ENCODE assay signal across 22 mouse cellular contexts in genomic region chr5:74847824-74848223, GRCm38 (mm10).
A peak's percentile ranks its signal among the peaks of the same experiment; 100 is the strongest.
DNase-seq lines count a peak whose midpoint lies in the region; ATAC-seq and TF ChIP-seq lines count a peak whose summit lies in the region.
"Had no signal": no experiment of that assay in that cellular context is flagged by ENCODE, and none has a peak within 500 bp of the region (broad histone marks: within the 10 kb centered on the region; RNA-seq: fewer than 3 reads in every experiment).

No protein-coding gene starts in this region.

- peak; percentile 73; the same call in 1 of the 2 replicates for ATAC-seq in lung, embryonic 14.5 days (ENCODE audit: insufficient read depth)
- peak; percentile 44 for ATAC-seq in limb, embryonic 14.5 days (ENCODE audit: low FRiP score, low read depth)
- no peak for ATAC-seq in megakaryocyte-erythroid progenitor cell, adult 5-6 weeks (replicated peaks; ENCODE audit: low FRiP score, low TSS enrichment, poor library complexity, severe bottlenecking)
- ATAC-seq: forebrain, embryonic 13.5 days had no signal

- H3K9ac ChIP-seq in lung, embryonic 14.5 days, result no peak overlapping the region
- H3K9ac ChIP-seq in limb, embryonic 14.5 days (ENCODE audit: low read depth, low read length, severe bottlenecking), result no peak overlapping the region
- H3K9ac ChIP-seq: forebrain, embryonic 13.5 days; heart, embryonic 13.5 days; hindbrain, embryonic 15.5 days; liver, embryonic 14.5 days had no signal

- H3K4me1 ChIP-seq in lung, embryonic 14.5 days (ENCODE audit: insufficient read depth), result 0 out of 2 replicates have a peak, but pooled peaks cover 6% of the 10 kb centered on the region
- H3K4me1 ChIP-seq in limb, embryonic 14.5 days (ENCODE audit: control insufficient read depth, insufficient read depth, low read length), result no peaks in the 10 kb centered on the region
- H3K4me1 ChIP-seq: forebrain, embryonic 13.5 days; heart, embryonic 13.5 days; hindbrain, embryonic 15.5 days; midbrain, embryonic 10.5 days had no signal

- TF ChIP-seq POLR2A in limb, embryonic 14.5 days (IDR thresholded peaks at IDR 0.05; ENCODE audit: borderline replicate concordance, extremely low read depth, insufficient read depth, insufficient read length), result no peak

- DNase-seq in lung, embryonic 14.5 days, result peak; percentile 73
- DNase-seq in lung, postnatal 14 days, result no peak
- DNase-seq in limb, embryonic 14.5 days (ENCODE audit: low spot score), result no peak
- peak; percentile 37 for DNase-seq in mesoderm, embryonic 11.5 days (ENCODE audit: low read depth, low spot score)
- no peak for DNase-seq in Muller cell, postnatal 12 days (ENCODE audit: inconsistent ontology term)
- DNase-seq in natural killer cell, adult 2 months (ENCODE audit: low spot score in 2 of 2), result no peak
- DNase-seq: adrenal gland, postnatal 36 days; cerebellum, adult 11-12 months; gastrocnemius, postnatal 10 days; heart, postnatal 4 days; kidney, adult 2 months; kidney, postnatal 10 days; retina, postnatal 1 day; thymus, postnatal 14 days had no signal

- 26% methylated on average over 6 of the region's 6 CpGs for WGBS in lung, embryonic 14.5 days
- 55% methylated on average over 6 of the region's 6 CpGs for WGBS in limb, embryonic 14.5 days

- peak overlapping the region; percentile 56; the same call in 1 of the 2 replicates for H3K27ac ChIP-seq in lung, embryonic 14.5 days (ENCODE audit: low read depth)
- no peak overlapping the region for H3K27ac ChIP-seq in limb, embryonic 14.5 days (replicated peaks; ENCODE audit: low read depth, low read length)
- H3K27ac ChIP-seq: forebrain, embryonic 13.5 days; heart, embryonic 13.5 days; hindbrain, embryonic 15.5 days; layer of hippocampus, adult 2 months; liver, embryonic 14.5 days; midbrain, embryonic 10.5 days had no signal

- no peaks in the 10 kb centered on the region for H3K9me3 ChIP-seq in lung, embryonic 14.5 days (ENCODE audit: low read depth, low read length)
- no peaks in the 10 kb centered on the region for H3K9me3 ChIP-seq in limb, embryonic 14.5 days (ENCODE audit: control insufficient read depth, low read length)
- H3K9me3 ChIP-seq: forebrain, embryonic 13.5 days; heart, embryonic 13.5 days; hindbrain, embryonic 15.5 days; midbrain, embryonic 10.5 days had no signal

- no peak overlapping the region for H3K4me3 ChIP-seq in lung, embryonic 14.5 days (ENCODE audit: low read depth, low read length)
- no peak overlapping the region for H3K4me3 ChIP-seq in limb, embryonic 14.5 days (replicated peaks; ENCODE audit: low read length)
- H3K4me3 ChIP-seq: erythroblast, embryonic 14.5 days; forebrain, embryonic 13.5 days; heart, embryonic 13.5 days; hindbrain, embryonic 15.5 days; layer of hippocampus, adult 2 months; midbrain, embryonic 10.5 days had no signal

- TF ChIP-seq CTCF in lung, embryonic 14.5 days (IDR thresholded peaks at IDR 0.05; ENCODE audit: low read depth), result no peak

- no peak overlapping the region for H3K4me2 ChIP-seq in lung, embryonic 14.5 days
- no peak overlapping the region for H3K4me2 ChIP-seq in limb, embryonic 14.5 days (replicated peaks; ENCODE audit: low read depth, low read length, severe bottlenecking)
- H3K4me2 ChIP-seq: forebrain, embryonic 13.5 days; heart, embryonic 13.5 days; hindbrain, embryonic 15.5 days had no signal

- no peaks in the 10 kb centered on the region for H3K36me3 ChIP-seq in lung, embryonic 14.5 days (ENCODE audit: insufficient read depth)
- H3K36me3 ChIP-seq in limb, embryonic 14.5 days (ENCODE audit: control insufficient read depth, insufficient read depth, low read length), result no peaks in the 10 kb centered on the region
- H3K36me3 ChIP-seq: heart, embryonic 13.5 days; hindbrain, embryonic 15.5 days; midbrain, embryonic 10.5 days had no signal

- no peaks in the 10 kb centered on the region for H3K27me3 ChIP-seq in lung, embryonic 14.5 days (ENCODE audit: insufficient read depth, low read length)
- no peaks in the 10 kb centered on the region for H3K27me3 ChIP-seq in limb, embryonic 14.5 days (ENCODE audit: control insufficient read depth, insufficient read depth, low read length)
- H3K27me3 ChIP-seq: forebrain, embryonic 13.5 days; hindbrain, embryonic 15.5 days had no signal

Comparison
In these comparisons a context has a peak if more than half of its experiments do, and no peak if none do; other contexts are left out.
1. DNase-seq: peak in lung, embryonic 14.5 days (single experiment) and mesoderm, embryonic 11.5 days (single experiment); none in lung, postnatal 14 days (single experiment), limb, embryonic 14.5 days (single experiment), Muller cell, postnatal 12 days (single experiment) and natural killer cell, adult 2 months (0 of 2).